Mouse (Mus musculus): Measurements from ENCODE around the gene Gbx2. TPM values are rescaled to one million over a fixed set of nuclear protein-coding genes. Genes with fewer than 3 reads are reported as not detected.

The Gbx2 gene
- polyA plus RNA-seq (2012; ENCODE audit: insufficient read depth, low replicate concordance) = 68.4 and 75.9 TPM in 2 replicates

DNA sequence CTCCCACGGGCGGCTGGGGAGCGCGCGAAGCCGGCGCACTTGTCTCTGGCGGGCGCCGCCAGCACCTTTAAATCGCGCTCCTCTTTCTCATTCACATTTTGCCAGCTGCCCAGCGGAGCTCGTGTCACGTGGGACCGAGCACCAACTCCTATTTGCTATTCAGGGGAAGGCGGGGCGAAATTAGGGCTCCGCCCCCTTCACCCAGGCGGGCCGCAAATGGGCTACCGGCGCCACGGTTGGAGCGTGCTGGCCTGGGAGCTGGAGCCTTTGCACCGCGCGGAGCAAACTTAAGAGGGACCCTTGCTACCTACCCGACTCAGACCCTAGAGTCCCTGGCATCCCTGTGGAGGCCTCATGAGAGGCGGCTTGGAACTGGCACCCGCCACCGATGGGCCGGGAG lies at the start of gene Gbx2:
Gbx2 (minus strand) TSS at position 60 of the 400 bp plus-strand sequence.
- H3K4me3 ChIP-seq (replicated peaks) = peak within 1 kb of the TSS; percentile 97
- TF ChIP-seq FLI1 (IDR thresholded peaks at IDR 0.05; ENCODE audit: low read length) (no peak), GATA1 (IDR thresholded peaks at IDR 0.05; ENCODE audit: borderline replicate concordance, low read length) (no peak)
- H3K4me1 ChIP-seq = peaks cover 63% of the 10 kb centered on the region
- no peaks in the 10 kb centered on the region for H3K27me3 ChIP-seq (replicated peaks)
- H3K9me3 ChIP-seq = no peaks in the 10 kb centered on the region
- peaks cover 82% of the 10 kb centered on the region for H3K36me3 ChIP-seq (replicated peaks; ENCODE audit: low read length)

GRCm38 (mm10) chr1:89977261-89977660 lies 46.3 kb upstream of the Gbx2 start:
- H3K4me3 ChIP-seq (replicated peaks) = no peak overlapping the region
- H3K4me1 ChIP-seq = no peaks in the 10 kb centered on the region
- no peaks in the 10 kb centered on the region for H3K27me3 ChIP-seq (replicated peaks)
- TF ChIP-seq GATA1 (IDR thresholded peaks at IDR 0.05; ENCODE audit: borderline replicate concordance, low read length) (no peak), FLI1 (IDR thresholded peaks at IDR 0.05; ENCODE audit: low read length) (no peak)
- no peaks in the 10 kb centered on the region for H3K36me3 ChIP-seq (replicated peaks; ENCODE audit: low read length)
- H3K9me3 ChIP-seq = no peaks in the 10 kb centered on the region

DNA sequence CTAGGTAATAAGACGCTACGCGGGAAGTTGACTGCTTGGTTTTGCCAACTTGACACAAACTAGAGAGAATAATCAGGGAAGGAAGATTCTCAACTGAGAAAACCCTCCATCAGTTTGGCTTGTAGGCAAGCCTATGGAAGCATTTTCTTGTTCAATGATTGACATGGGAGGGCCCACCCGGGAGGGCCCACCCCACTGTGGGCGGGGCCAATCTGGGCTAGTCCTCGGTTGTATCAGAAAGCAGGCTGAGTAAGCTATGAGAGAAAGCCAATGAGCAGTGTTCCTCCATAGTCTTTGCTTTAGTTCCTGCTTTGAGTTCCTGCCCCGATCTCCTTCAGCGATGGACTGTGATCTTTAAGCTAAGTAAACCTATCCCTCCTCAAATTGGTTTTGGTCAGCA lies 45.4 kb upstream of the Gbx2 start:
- Histone ChIP-seq H3K9me3 (no peaks in the 10 kb centered on the region), H3K4me3 (replicated peaks) (no peak overlapping the region), H3K4me1 (no peaks in the 10 kb centered on the region), H3K36me3 (replicated peaks; ENCODE audit: low read length) (no peaks in the 10 kb centered on the region), H3K27me3 (replicated peaks) (peaks cover 8% of the 10 kb centered on the region)
- TF ChIP-seq GATA1 (IDR thresholded peaks at IDR 0.05; ENCODE audit: borderline replicate concordance, low read length) (no peak), FLI1 (IDR thresholded peaks at IDR 0.05; ENCODE audit: low read length) (no peak)

DNA sequence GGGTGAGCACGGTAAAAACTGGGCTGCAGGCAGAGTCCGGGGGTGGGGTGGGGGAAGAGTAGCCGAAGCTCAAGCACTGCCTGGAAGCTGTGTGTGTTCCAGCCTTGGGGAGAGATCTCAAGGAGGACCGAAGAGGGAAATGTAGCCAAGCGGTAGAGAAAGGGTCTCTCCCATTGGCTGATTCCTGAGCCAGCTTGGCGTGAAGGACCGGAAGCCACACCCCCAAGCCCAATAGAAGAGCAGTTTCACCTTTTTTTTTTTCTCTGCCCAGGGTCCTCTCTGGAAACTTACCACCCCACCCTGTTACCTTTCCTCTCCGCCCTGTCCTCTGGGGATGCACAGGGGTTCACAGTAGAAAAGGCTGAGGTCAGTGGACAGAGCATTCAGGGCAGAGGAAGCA lies 43.6 kb upstream of the Gbx2 start:
- no peaks in the 10 kb centered on the region for H3K36me3 ChIP-seq (replicated peaks; ENCODE audit: low read length)
- no peaks in the 10 kb centered on the region for H3K4me1 ChIP-seq
- peaks cover 23% of the 10 kb centered on the region for H3K27me3 ChIP-seq (replicated peaks)
- peak overlapping the region; percentile 7 for H3K4me3 ChIP-seq (replicated peaks)
- TF ChIP-seq FLI1 (IDR thresholded peaks at IDR 0.05; ENCODE audit: low read length) (no peak), GATA1 (IDR thresholded peaks at IDR 0.05; ENCODE audit: borderline replicate concordance, low read length) (no peak)
- no peaks in the 10 kb centered on the region for H3K9me3 ChIP-seq

GRCm38 (mm10) chr1:89971848-89972247 lies 40.9 kb upstream of the Gbx2 start:
- Histone ChIP-seq H3K27me3 (replicated peaks) (peaks cover 49% of the 10 kb centered on the region), H3K9me3 (no peaks in the 10 kb centered on the region; the same call in 1 of the 2 replicates), H3K36me3 (replicated peaks; ENCODE audit: low read length) (no peaks in the 10 kb centered on the region), H3K4me1 (peaks cover 8% of the 10 kb centered on the region), H3K4me3 (replicated peaks) (no peak overlapping the region)
- TF ChIP-seq FLI1 (IDR thresholded peaks at IDR 0.05; ENCODE audit: low read length) (no peak), GATA1 (IDR thresholded peaks at IDR 0.05; ENCODE audit: borderline replicate concordance, low read length) (no peak)

- TF ChIP-seq GATA1 (IDR thresholded peaks at IDR 0.05; ENCODE audit: borderline replicate concordance, low read length) (no peak), FLI1 (IDR thresholded peaks at IDR 0.05; ENCODE audit: low read length) (no peak)
- no peak overlapping the region for H3K4me3 ChIP-seq (replicated peaks)
- H3K36me3 ChIP-seq (replicated peaks; ENCODE audit: low read length) = no peaks in the 10 kb centered on the region
- peaks cover 8% of the 10 kb centered on the region for H3K4me1 ChIP-seq
- H3K9me3 ChIP-seq = no peaks in the 10 kb centered on the region; the same call in 1 of the 2 replicates
- H3K27me3 ChIP-seq (replicated peaks) = peaks cover 59% of the 10 kb centered on the region
Measured at GRCm38 (mm10) chr1:89969714-89970110, 38.7 kb upstream of the Gbx2 start.

- no peaks in the 10 kb centered on the region for H3K36me3 ChIP-seq (replicated peaks; ENCODE audit: low read length)
- H3K27me3 ChIP-seq (replicated peaks) = peaks cover 65% of the 10 kb centered on the region
- H3K4me3 ChIP-seq (replicated peaks) = no peak overlapping the region
- H3K9me3 ChIP-seq = no peaks in the 10 kb centered on the region; the same call in 1 of the 2 replicates
- TF ChIP-seq GATA1 (IDR thresholded peaks at IDR 0.05; ENCODE audit: borderline replicate concordance, low read length) (no peak), FLI1 (IDR thresholded peaks at IDR 0.05; ENCODE audit: low read length) (no peak)
- peaks cover 8% of the 10 kb centered on the region for H3K4me1 ChIP-seq
Measured at GRCm38 (mm10) chr1:89969072-89969713, 38.2 kb upstream of the Gbx2 start.

GRCm38 (mm10) chr1:89968111-89968851 lies 37.3 kb upstream of the Gbx2 start:
- no peaks in the 10 kb centered on the region; the same call in 1 of the 2 replicates for H3K9me3 ChIP-seq
- H3K4me3 ChIP-seq (replicated peaks) = peak overlapping the region; percentile 76
- peaks cover 69% of the 10 kb centered on the region for H3K27me3 ChIP-seq (replicated peaks)
- peaks cover 8% of the 10 kb centered on the region for H3K4me1 ChIP-seq
- no peaks in the 10 kb centered on the region for H3K36me3 ChIP-seq (replicated peaks; ENCODE audit: low read length)
- TF ChIP-seq FLI1 (IDR thresholded peaks at IDR 0.05; ENCODE audit: low read length) (no peak), GATA1 (IDR thresholded peaks at IDR 0.05; ENCODE audit: borderline replicate concordance, low read length) (no peak)

GRCm38 (mm10) chr1:89967585-89967984 lies 36.6 kb upstream of the Gbx2 start:
- Histone ChIP-seq H3K27me3 (replicated peaks) (peaks cover 73% of the 10 kb centered on the region), H3K36me3 (replicated peaks; ENCODE audit: low read length) (no peaks in the 10 kb centered on the region), H3K4me3 (replicated peaks) (no peak overlapping the region), H3K4me1 (peaks cover 8% of the 10 kb centered on the region), H3K9me3 (no peaks in the 10 kb centered on the region; the same call in 1 of the 2 replicates)
- TF ChIP-seq GATA1 (IDR thresholded peaks at IDR 0.05; ENCODE audit: borderline replicate concordance, low read length) = no peak
- TF ChIP-seq FLI1 (IDR thresholded peaks at IDR 0.05; ENCODE audit: low read length) = no peak

GRCm38 (mm10) chr1:89964426-89964825 lies 33.4 kb upstream of the Gbx2 start:
- Histone ChIP-seq H3K9me3 (no peaks in the 10 kb centered on the region; the same call in 1 of the 2 replicates), H3K4me3 (replicated peaks) (no peak overlapping the region), H3K4me1 (peaks cover 8% of the 10 kb centered on the region), H3K36me3 (replicated peaks; ENCODE audit: low read length) (no peaks in the 10 kb centered on the region), H3K27me3 (replicated peaks) (peaks cover 66% of the 10 kb centered on the region)
- TF ChIP-seq GATA1 (IDR thresholded peaks at IDR 0.05; ENCODE audit: borderline replicate concordance, low read length) = no peak
- no peak for TF ChIP-seq FLI1 (IDR thresholded peaks at IDR 0.05; ENCODE audit: low read length)
